Mouse (Mus musculus): Measurements from ENCODE around the gene Wbp1.

DNA sequence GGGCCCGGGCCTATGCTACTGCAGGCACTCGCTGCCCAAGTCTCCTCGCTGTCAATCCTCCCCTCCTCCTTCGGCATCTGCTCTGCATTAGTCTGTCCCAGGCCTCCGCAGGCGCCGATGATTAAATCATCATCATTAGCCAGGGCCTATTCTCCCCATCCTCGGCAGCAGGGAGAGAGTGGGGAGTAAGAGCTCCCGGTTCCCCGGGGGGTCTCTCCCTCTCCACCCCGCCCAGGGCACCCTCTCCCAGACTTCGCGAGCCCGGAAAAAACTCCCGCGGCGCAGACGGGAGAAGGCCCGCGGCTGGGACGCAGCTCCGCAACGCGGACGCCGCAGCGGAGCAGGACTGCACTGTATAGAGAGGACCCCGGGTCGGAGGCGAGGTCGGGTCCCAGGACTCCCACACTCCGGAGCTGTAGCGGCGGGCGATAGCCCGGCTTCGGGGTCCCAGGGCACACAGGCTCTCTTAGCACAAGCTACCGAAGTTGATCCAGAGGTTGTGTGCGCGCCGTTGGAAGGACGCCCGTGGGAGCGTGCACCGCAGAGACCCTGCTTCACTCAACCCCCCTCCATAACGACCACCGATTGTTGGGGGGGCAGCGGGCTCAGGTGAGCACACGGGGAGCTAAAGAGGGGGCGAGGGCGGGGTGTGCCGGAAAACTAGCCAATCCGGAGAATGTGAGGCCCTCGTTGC lies 43.6 kb downstream of the Wbp1 start, which contains the start of gene Pcgf1:
- no peak for TF ChIP-seq CTCF (IDR thresholded peaks at IDR 0.05; ENCODE audit: borderline replicate concordance, control insufficient read depth, extremely low read depth, insufficient read depth, low read length, poor library complexity)
- no peak for TF ChIP-seq POLR2A (IDR thresholded peaks at IDR 0.05; ENCODE audit: control insufficient read depth, extremely low read depth, insufficient read depth, low read length, poor library complexity)

Measured in thymus, adult 2 months (tissue).